Mouse (Mus musculus): Measurements from ENCODE around the gene Rpl10a. TPM values are rescaled to one million over a fixed set of nuclear protein-coding genes. Genes with fewer than 3 reads are reported as not detected.

Rpl10a gene
- total RNA-seq (2021) = 100 to 1,000 TPM; 411 to 471 TPM
- long read RNA-seq, experiment 1, transcript Rpl10a-201 (6 exons, 830 nt) = major isoform, 159 of 175 reads
- long read RNA-seq, experiment 1, partial matches to known transcripts = 1 of 175 reads
- long read RNA-seq, experiment 1, other reads (novel, unspliced or antisense) = 2 of 175 reads
- long read RNA-seq, experiment 2, transcript Rpl10a-201 (6 exons, 830 nt) = major isoform, 143 of 156 reads
- long read RNA-seq, experiment 2, partial matches to known transcripts = 3 of 156 reads
- long read RNA-seq, experiment 2, other reads (novel, unspliced or antisense) = 2 of 156 reads

GRCm38 (mm10) chr17:28328366-28328928 is at the start of gene Rpl10a:
Gene Rpl10a, plus strand, starts transcription at chr17:28328471.
- DNase-seq = peak; percentile 99
- intact Hi-C loops (cut with DNase I) = loop anchor here (2.0 to 5.0 kb wide), 2 partner anchors 40 to 194 kb away; no protein-coding TSS in a partner anchor

- intact Hi-C loops (cut with DNase I) = no loop called here
- no peak for DNase-seq
Observed at GRCm38 (mm10) chr17:28279236-28279635, 49.0 kb upstream of the Rpl10a start.

GRCm38 (mm10) chr17:28279780-28280422 is 48.4 kb upstream of the Rpl10a start:
- DNase-seq = peak; percentile 66 to 77
- intact Hi-C loops (cut with DNase I) = no loop called here

GRCm38 (mm10) chr17:28280423-28280800 is 47.9 kb upstream of the Rpl10a start:
- DNase-seq = no peak
- intact Hi-C loops (cut with DNase I) = no loop called here

- DNase-seq = no peak
- intact Hi-C loops (cut with DNase I) = no loop called here
Observed at GRCm38 (mm10) chr17:28280831-28281377, 47.4 kb upstream of the Rpl10a start.

- no peak for DNase-seq
- intact Hi-C loops (cut with DNase I) = no loop called here
Observed at GRCm38 (mm10) chr17:28281866-28282441, 46.3 kb upstream of the Rpl10a start.

- intact Hi-C loops (cut with DNase I) = no loop called here
- DNase-seq = no peak
Observed at GRCm38 (mm10) chr17:28283199-28283598, 45.1 kb upstream of the Rpl10a start.

- intact Hi-C loops (cut with DNase I) = no loop called here
- no peak for DNase-seq
Observed at GRCm38 (mm10) chr17:28286133-28286532, 42.1 kb upstream of the Rpl10a start.

GRCm38 (mm10) chr17:28286964-28287363 is 41.3 kb upstream of the Rpl10a start:
- intact Hi-C loops (cut with DNase I) = no loop called here
- DNase-seq = no peak

- no peak for DNase-seq
- intact Hi-C loops (cut with DNase I) = no loop called here
Observed at GRCm38 (mm10) chr17:28287578-28287977, 40.7 kb upstream of the Rpl10a start.

- peak in 1 of 2 experiments; percentile 31 for DNase-seq
- intact Hi-C loops (cut with DNase I) = no loop called here
Observed at GRCm38 (mm10) chr17:28287980-28288379, 40.3 kb upstream of the Rpl10a start.

- DNase-seq = peak; percentile 67 to 75
- intact Hi-C loops (cut with DNase I) = no loop called here
Observed at GRCm38 (mm10) chr17:28290262-28290661, 38.0 kb upstream of the Rpl10a start.

GRCm38 (mm10) chr17:28290671-28291070 is 37.6 kb upstream of the Rpl10a start:
- intact Hi-C loops (cut with DNase I) = no loop called here

GRCm38 (mm10) chr17:28291346-28291745 is 36.9 kb upstream of the Rpl10a start:
- no peak for DNase-seq
- intact Hi-C loops (cut with DNase I) = no loop called here

More at GRCm38 (mm10) chr17:28290671-28291070, 37.6 kb upstream of the Rpl10a start:
- DNase-seq = no peak

GRCm38 (mm10) chr17:28293716-28294115 is 34.6 kb upstream of the Rpl10a start:
- no peak for DNase-seq
- intact Hi-C loops (cut with DNase I) = no loop called here

- no peak for DNase-seq
- intact Hi-C loops (cut with DNase I) = no loop called here
Observed at GRCm38 (mm10) chr17:28294449-28295333, 33.6 kb upstream of the Rpl10a start.

GRCm38 (mm10) chr17:28298888-28299287 is 29.4 kb upstream of the Rpl10a start:
- intact Hi-C loops (cut with DNase I) = no loop called here
- no peak for DNase-seq

GRCm38 (mm10) chr17:28299669-28300320 is 28.5 kb upstream of the Rpl10a start:
- no peak for DNase-seq
- intact Hi-C loops (cut with DNase I) = loop anchor here (10.0 kb wide), 1 partner anchor 215 kb away; the partner anchor contains the start of gene Tcp11

GRCm38 (mm10) chr17:28300323-28300722 is 27.9 kb upstream of the Rpl10a start:
- intact Hi-C loops (cut with DNase I) = loop anchor here (10.0 kb wide), 1 partner anchor 216 kb away; the partner anchor contains the start of gene Tcp11
- DNase-seq = no peak

All from heart, postnatal 14 days (tissue).